Comparison of ENCODE assay signal across 25 mouse cellular contexts in the genomic region with DNA sequence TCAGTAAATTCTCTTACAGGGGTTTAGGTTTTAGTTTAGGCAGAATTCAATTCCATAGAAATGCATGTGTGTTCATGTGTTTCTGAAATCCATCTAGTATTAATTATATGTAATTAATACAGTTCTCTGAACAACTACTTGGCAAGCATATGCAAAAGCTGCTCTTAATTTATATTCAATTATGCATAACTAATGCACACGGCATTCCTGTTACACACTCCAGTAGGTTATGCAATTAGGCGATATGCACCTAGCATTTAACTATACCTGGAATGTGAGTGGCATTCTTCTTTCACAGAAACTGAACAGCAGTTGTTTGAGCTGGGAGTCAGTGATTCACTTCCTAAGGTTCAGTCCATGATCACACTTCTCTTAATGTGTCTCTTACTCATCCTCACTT.
DNase-seq lines count a peak whose midpoint lies in the region; ATAC-seq and TF ChIP-seq lines count a peak whose summit lies in the region.
"Had no signal": no experiment of that assay in that cellular context is flagged by ENCODE, and none has a peak within 500 bp of the region (broad histone marks: within the 10 kb centered on the region; RNA-seq: fewer than 3 reads in every experiment).

No protein-coding gene starts in this region.

- H3K4me2 ChIP-seq in forebrain, embryonic 13.5 days: no peak overlapping the region
- H3K4me2 ChIP-seq in forebrain, embryonic 11.5 days (ENCODE audit: low read depth, low read length, severe bottlenecking): no peak overlapping the region
- H3K4me2 ChIP-seq in forebrain, embryonic 15.5 days (replicated peaks): no peak overlapping the region
- H3K4me2 ChIP-seq in hindbrain, postnatal 0 days (ENCODE audit: low read depth, low read length): no peak overlapping the region
- no peak overlapping the region for H3K4me2 ChIP-seq in hindbrain, embryonic 12.5 days (replicated peaks)
- no peak overlapping the region for H3K4me2 ChIP-seq in lung, postnatal 0 days (replicated peaks; ENCODE audit: low read depth, low read length)
- H3K4me2 ChIP-seq: embryonic facial prominence, embryonic 13.5 days; embryonic facial prominence, embryonic 15.5 days had no signal

- no peaks in the 10 kb centered on the region for H3K9me3 ChIP-seq in forebrain, embryonic 13.5 days (replicated peaks)
- H3K9me3 ChIP-seq in forebrain, embryonic 11.5 days (ENCODE audit: control insufficient read depth, low read length): no peaks in the 10 kb centered on the region
- H3K9me3 ChIP-seq in forebrain, embryonic 15.5 days: no peaks in the 10 kb centered on the region
- no peaks in the 10 kb centered on the region for H3K9me3 ChIP-seq in forebrain, embryonic 10.5 days
- no peaks in the 10 kb centered on the region for H3K9me3 ChIP-seq in hindbrain, postnatal 0 days (ENCODE audit: low read length)
- H3K9me3 ChIP-seq in hindbrain, embryonic 12.5 days (replicated peaks): no peaks in the 10 kb centered on the region
- H3K9me3 ChIP-seq in lung, postnatal 0 days (ENCODE audit: low read length): no peaks in the 10 kb centered on the region
- H3K9me3 ChIP-seq: embryonic facial prominence, embryonic 13.5 days; embryonic facial prominence, embryonic 15.5 days; G1E had no signal

- H3K4me1 ChIP-seq in forebrain, embryonic 13.5 days: peaks cover 19% of the 10 kb centered on the region
- no peaks in the 10 kb centered on the region for H3K4me1 ChIP-seq in forebrain, embryonic 11.5 days (replicated peaks; ENCODE audit: control insufficient read depth, insufficient read depth, low read length)
- peaks cover 37% of the 10 kb centered on the region for H3K4me1 ChIP-seq in forebrain, embryonic 15.5 days
- peaks cover 4% of the 10 kb centered on the region; the same call in 1 of the 2 replicates for H3K4me1 ChIP-seq in forebrain, embryonic 10.5 days
- no peaks in the 10 kb centered on the region for H3K4me1 ChIP-seq in hindbrain, postnatal 0 days (ENCODE audit: insufficient read depth, low read length)
- H3K4me1 ChIP-seq in hindbrain, embryonic 12.5 days: peaks cover 2% of the 10 kb centered on the region; the same call in 1 of the 2 replicates
- no peaks in the 10 kb centered on the region for H3K4me1 ChIP-seq in lung, postnatal 0 days (ENCODE audit: insufficient read depth, low read depth, low read length)
- H3K4me1 ChIP-seq: embryonic facial prominence, embryonic 15.5 days had no signal

- TF ChIP-seq CTCF in hindbrain, postnatal 0 days (IDR thresholded peaks at IDR 0.05; ENCODE audit: low read depth): no peak
- no peak for TF ChIP-seq CTCF in lung, postnatal 0 days (IDR thresholded peaks at IDR 0.05)

- 54% methylated on average over 2 of the region's 2 CpGs for WGBS in forebrain, embryonic 13.5 days
- 79% methylated on average over 2 of the region's 2 CpGs for WGBS in forebrain, embryonic 11.5 days
- 24% methylated on average over 2 of the region's 2 CpGs for WGBS in forebrain, embryonic 15.5 days
- WGBS in forebrain, embryonic 10.5 days: 88% methylated on average over 2 of the region's 2 CpGs
- 39% methylated on average over 2 of the region's 2 CpGs for WGBS in hindbrain, postnatal 0 days
- 68% methylated on average over 2 of the region's 2 CpGs for WGBS in hindbrain, embryonic 12.5 days
- 81% methylated on average over 2 of the region's 2 CpGs for WGBS in lung, postnatal 0 days

- H3K27ac ChIP-seq in forebrain, embryonic 13.5 days: no peak overlapping the region
- no peak overlapping the region for H3K27ac ChIP-seq in forebrain, embryonic 11.5 days (ENCODE audit: low read depth, low read length)
- no peak overlapping the region for H3K27ac ChIP-seq in forebrain, embryonic 15.5 days (replicated peaks)
- no peak overlapping the region for H3K27ac ChIP-seq in forebrain, embryonic 10.5 days
- H3K27ac ChIP-seq in hindbrain, postnatal 0 days: no peak overlapping the region
- no peak overlapping the region for H3K27ac ChIP-seq in hindbrain, embryonic 12.5 days
- H3K27ac ChIP-seq in lung, postnatal 0 days (ENCODE audit: low read length): no peak overlapping the region
- H3K27ac ChIP-seq: embryonic facial prominence, embryonic 13.5 days; embryonic facial prominence, embryonic 15.5 days had no signal

- ATAC-seq in forebrain, embryonic 13.5 days: peak; percentile 30
- ATAC-seq in forebrain, embryonic 11.5 days (replicated peaks; ENCODE audit: low FRiP score): no peak
- ATAC-seq in forebrain, embryonic 15.5 days (replicated peaks): 0 out of 2 replicates have a peak, but pooled peaks have one; percentile 32
- no peak for ATAC-seq in hindbrain, postnatal 0 days
- ATAC-seq in hindbrain, embryonic 12.5 days (ENCODE audit: low FRiP score): no peak
- no peak for ATAC-seq in lung, postnatal 0 days
- ATAC-seq: CD4-positive, CD25-positive, alpha-beta regulatory T cell, adult 4 months; forebrain, embryonic 16.5 days had no signal

- no peak overlapping the region for H3K4me3 ChIP-seq in forebrain, embryonic 13.5 days
- no peak overlapping the region for H3K4me3 ChIP-seq in forebrain, embryonic 11.5 days (ENCODE audit: low read depth, low read length)
- no peak overlapping the region for H3K4me3 ChIP-seq in forebrain, embryonic 15.5 days
- no peak overlapping the region for H3K4me3 ChIP-seq in forebrain, embryonic 10.5 days
- no peak overlapping the region for H3K4me3 ChIP-seq in hindbrain, postnatal 0 days (ENCODE audit: low read length)
- H3K4me3 ChIP-seq in hindbrain, embryonic 12.5 days: no peak overlapping the region
- no peak overlapping the region for H3K4me3 ChIP-seq in lung, postnatal 0 days (ENCODE audit: low read depth, low read length)
- H3K4me3 ChIP-seq: embryonic facial prominence, embryonic 13.5 days; embryonic facial prominence, embryonic 15.5 days; erythroblast, embryonic 14.5 days had no signal

- H3K9ac ChIP-seq in forebrain, embryonic 13.5 days: no peak overlapping the region
- H3K9ac ChIP-seq in forebrain, embryonic 11.5 days (ENCODE audit: low read length): no peak overlapping the region
- H3K9ac ChIP-seq in forebrain, embryonic 15.5 days (replicated peaks): no peak overlapping the region
- no peak overlapping the region for H3K9ac ChIP-seq in hindbrain, postnatal 0 days (replicated peaks; ENCODE audit: low read length)
- H3K9ac ChIP-seq in hindbrain, embryonic 12.5 days: no peak overlapping the region
- H3K9ac ChIP-seq in lung, postnatal 0 days (replicated peaks; ENCODE audit: low read depth): no peak overlapping the region
- H3K9ac ChIP-seq: embryonic facial prominence, embryonic 13.5 days; embryonic facial prominence, embryonic 15.5 days had no signal

- no peak for DNase-seq in forebrain, embryonic 11.5 days (ENCODE audit: low spot score)
- DNase-seq in forebrain, embryonic 10.5 days (ENCODE audit: extremely low spot score, low spot score): no peak
- peak; percentile 10 for DNase-seq in hindbrain, postnatal 0 days (ENCODE audit: low spot score)
- DNase-seq in Muller cell, postnatal 12 days (ENCODE audit: inconsistent ontology term): peak; percentile 29
- no peak for DNase-seq in lung, postnatal 0 days (ENCODE audit: low spot score)
- DNase-seq: adrenal gland, adult 2 months; adrenal gland, postnatal 10 days; adrenal gland, postnatal 25 days; B cell, adult 2 months; cerebellum, adult 11-12 months; cerebellum, adult 2 months; cerebellum, adult 9-10 months; cerebellum, postnatal 10 days; cerebellum, postnatal 36 days; embryo, embryonic 11 days had no signal

- no peaks in the 10 kb centered on the region for H3K36me3 ChIP-seq in forebrain, embryonic 13.5 days (ENCODE audit: poor library complexity, severe bottlenecking)
- H3K36me3 ChIP-seq in forebrain, embryonic 11.5 days (ENCODE audit: control insufficient read depth, insufficient read depth, low read length): no peaks in the 10 kb centered on the region
- H3K36me3 ChIP-seq in forebrain, embryonic 15.5 days: no peaks in the 10 kb centered on the region
- H3K36me3 ChIP-seq in forebrain, embryonic 10.5 days (replicated peaks): no peaks in the 10 kb centered on the region
- no peaks in the 10 kb centered on the region for H3K36me3 ChIP-seq in hindbrain, postnatal 0 days (ENCODE audit: insufficient read depth, low read length)
- no peaks in the 10 kb centered on the region for H3K36me3 ChIP-seq in hindbrain, embryonic 12.5 days
- no peaks in the 10 kb centered on the region for H3K36me3 ChIP-seq in lung, postnatal 0 days (ENCODE audit: insufficient read depth, low read length)
- H3K36me3 ChIP-seq: embryonic facial prominence, embryonic 13.5 days; embryonic facial prominence, embryonic 15.5 days; G1E had no signal

- H3K27me3 ChIP-seq in forebrain, embryonic 13.5 days: no peaks in the 10 kb centered on the region
- H3K27me3 ChIP-seq in forebrain, embryonic 11.5 days (ENCODE audit: control insufficient read depth, insufficient read depth, low read length): no peaks in the 10 kb centered on the region
- no peaks in the 10 kb centered on the region for H3K27me3 ChIP-seq in forebrain, embryonic 15.5 days
- no peaks in the 10 kb centered on the region for H3K27me3 ChIP-seq in forebrain, embryonic 10.5 days (ENCODE audit: poor library complexity, severe bottlenecking)
- H3K27me3 ChIP-seq in hindbrain, postnatal 0 days (ENCODE audit: insufficient read depth, low read length): no peaks in the 10 kb centered on the region
- no peaks in the 10 kb centered on the region for H3K27me3 ChIP-seq in hindbrain, embryonic 12.5 days
- no peaks in the 10 kb centered on the region for H3K27me3 ChIP-seq in lung, postnatal 0 days (replicated peaks; ENCODE audit: insufficient read depth, low read length)
- H3K27me3 ChIP-seq: CH12.LX; embryonic facial prominence, embryonic 13.5 days; embryonic facial prominence, embryonic 15.5 days had no signal

- no peak for TF ChIP-seq EP300 in lung, postnatal 0 days (IDR thresholded peaks at IDR 0.05)

Comparison
In these comparisons a context has a peak if more than half of its experiments do, and no peak if none do; other contexts are left out.
1. ATAC-seq: peak in forebrain, embryonic 13.5 days (single experiment) and forebrain, embryonic 15.5 days (single experiment); none in forebrain, embryonic 11.5 days (single experiment), hindbrain, postnatal 0 days (single experiment), hindbrain, embryonic 12.5 days (single experiment) and lung, postnatal 0 days (single experiment).
2. DNase-seq: peak in hindbrain, postnatal 0 days (single experiment) and Muller cell, postnatal 12 days (single experiment); none in forebrain, embryonic 11.5 days (single experiment), forebrain, embryonic 10.5 days (single experiment) and lung, postnatal 0 days (single experiment).